Mouse (Mus musculus): ENCODE measurements around the gene Rab22a. TPM values are rescaled to one million over a fixed set of nuclear protein-coding genes. Genes with fewer than 3 reads are reported as not detected.

The Rab22a gene
- polyA plus RNA-seq, 2 experiments: 3.7 to 13.2 TPM

- Histone ChIP-seq H3K4me2 (ENCODE audit: low read depth) (peak overlapping the region; percentile 79), H3K4me1 (replicated peaks; ENCODE audit: control insufficient read depth in 2 of 2, insufficient read depth in 2 of 2, low read length in 1 of 2) (peaks cover 26 to 40% of the 10 kb centered on the region in 2 experiments), H3K27ac (peak overlapping the region; percentile 70), H3K36me3 (replicated peaks; ENCODE audit: control insufficient read depth, insufficient read depth, low read depth) (peaks cover 7% of the 10 kb centered on the region; the same call in 1 of the 2 replicates), H3K27me3 (ENCODE audit: control insufficient read depth, insufficient read depth, low read length) (no peaks in the 10 kb centered on the region), H3K9ac (replicated peaks) (peak overlapping the region; percentile 55), H3K9me3 (ENCODE audit: control insufficient read depth, low read length) (no peaks in the 10 kb centered on the region), H3K4me3 (ENCODE audit: insufficient read depth in 1 of 2, low read depth in 2 of 2, low read length in 2 of 2) (peak overlapping the region; percentile 70 to 77; a peak in 3 of 4 replicates)
- ATAC-seq (ENCODE audit: insufficient read depth) (no peak), DNase-seq (ENCODE audit: low read depth in 3 of 3, low spot score in 3 of 3) (no peak)
- 81% methylated on average over 4 of the region's 4 CpGs for whole genome bisulfite sequencing (ENCODE audit: insufficient replicate concordance)
- no peak for TF ChIP-seq EP300 (IDR thresholded peaks at IDR 0.05; ENCODE audit: low read depth)
- TF ChIP-seq CTCF (IDR thresholded peaks at IDR 0.05; ENCODE audit: low read depth): no peak
Measured at GRCm38 (mm10) chr2:173658517-173658916, 1.0 kb upstream of the Rab22a start.

GRCm38 (mm10) chr2:173659926-173660684 lies 545 bp downstream of the Rab22a start:
- peak overlapping the region; percentile 82 for H3K4me2 ChIP-seq (ENCODE audit: low read depth)
- peak overlapping the region; percentile 27; the same call in 1 of the 2 replicates for H3K27ac ChIP-seq
- H3K9ac ChIP-seq (replicated peaks): peak overlapping the region; percentile 75
- under 1% methylated on average over 49 of the region's 52 CpGs for WGBS (ENCODE audit: insufficient replicate concordance)
- H3K4me1 ChIP-seq (replicated peaks; ENCODE audit: control insufficient read depth in 2 of 2, insufficient read depth in 2 of 2, low read length in 1 of 2): peaks cover 32 to 42% of the 10 kb centered on the region in 2 experiments
- peak overlapping the region; percentile 85 to 86 for H3K4me3 ChIP-seq (ENCODE audit: insufficient read depth in 1 of 2, low read depth in 2 of 2, low read length in 2 of 2)
- TF ChIP-seq EP300 (IDR thresholded peaks at IDR 0.05; ENCODE audit: low read depth) (no peak), CTCF (IDR thresholded peaks at IDR 0.05; ENCODE audit: low read depth) (no peak)
- peaks cover 9% of the 10 kb centered on the region; the same call in 1 of the 2 replicates for H3K36me3 ChIP-seq (replicated peaks; ENCODE audit: control insufficient read depth, insufficient read depth, low read depth)
- no peaks in the 10 kb centered on the region for H3K9me3 ChIP-seq (ENCODE audit: control insufficient read depth, low read length)
- DNase-seq (ENCODE audit: low read depth in 3 of 3, low spot score in 3 of 3): peak in 1 of 3 experiments; percentile 14
- peak; percentile 53 for ATAC-seq (ENCODE audit: insufficient read depth)
- no peaks in the 10 kb centered on the region for H3K27me3 ChIP-seq (ENCODE audit: control insufficient read depth, insufficient read depth, low read length)

GRCm38 (mm10) chr2:173662255-173662950 lies 2.8 kb downstream of the Rab22a start:
- ATAC-seq (ENCODE audit: insufficient read depth): no peak
- WGBS (ENCODE audit: insufficient replicate concordance): 54% methylated on average over 9 of the region's 9 CpGs
- DNase-seq (ENCODE audit: low read depth in 3 of 3, low spot score in 3 of 3): no peak
- Histone ChIP-seq H3K27ac (no peak overlapping the region), H3K9me3 (ENCODE audit: control insufficient read depth, low read length) (no peaks in the 10 kb centered on the region), H3K4me2 (ENCODE audit: low read depth) (no peak overlapping the region), H3K4me3 (ENCODE audit: insufficient read depth in 1 of 2, low read depth in 2 of 2, low read length in 2 of 2) (no peak overlapping the region), H3K9ac (replicated peaks) (no peak overlapping the region), H3K27me3 (ENCODE audit: control insufficient read depth, insufficient read depth, low read length) (no peaks in the 10 kb centered on the region), H3K4me1 (replicated peaks; ENCODE audit: control insufficient read depth in 2 of 2, insufficient read depth in 2 of 2, low read length in 1 of 2) (peaks cover 27 to 45% of the 10 kb centered on the region in 2 experiments), H3K36me3 (replicated peaks; ENCODE audit: control insufficient read depth, insufficient read depth, low read depth) (peaks cover 12% of the 10 kb centered on the region)
- no peak for TF ChIP-seq CTCF (IDR thresholded peaks at IDR 0.05; ENCODE audit: low read depth)

- H3K36me3 ChIP-seq (replicated peaks; ENCODE audit: control insufficient read depth, insufficient read depth, low read depth): peaks cover 12% of the 10 kb centered on the region
- no peaks in the 10 kb centered on the region for H3K9me3 ChIP-seq (ENCODE audit: control insufficient read depth, low read length)
- no peak for ATAC-seq (ENCODE audit: insufficient read depth)
- H3K4me3 ChIP-seq (ENCODE audit: insufficient read depth in 1 of 2, low read depth in 2 of 2, low read length in 2 of 2): no peak overlapping the region
- H3K27me3 ChIP-seq (ENCODE audit: control insufficient read depth, insufficient read depth, low read length): no peaks in the 10 kb centered on the region
- H3K4me1 ChIP-seq (replicated peaks; ENCODE audit: control insufficient read depth in 2 of 2, insufficient read depth in 2 of 2, low read length in 1 of 2): peaks cover 11 to 28% of the 10 kb centered on the region in 2 experiments
- no peak for TF ChIP-seq CTCF (IDR thresholded peaks at IDR 0.05; ENCODE audit: low read depth)
- no peak for TF ChIP-seq EP300 (IDR thresholded peaks at IDR 0.05; ENCODE audit: low read depth)
- DNase-seq (ENCODE audit: low read depth in 3 of 3, low spot score in 3 of 3): no peak
- no peak overlapping the region for H3K27ac ChIP-seq
- H3K9ac ChIP-seq (replicated peaks): no peak overlapping the region
- WGBS (ENCODE audit: insufficient replicate concordance): 77% methylated on average over 4 of the region's 4 CpGs
- H3K4me2 ChIP-seq (ENCODE audit: low read depth): no peak overlapping the region
Measured at GRCm38 (mm10) chr2:173664736-173665135, 5.2 kb downstream of the Rab22a start.

- H3K9me3 ChIP-seq (ENCODE audit: control insufficient read depth, low read length): no peaks in the 10 kb centered on the region
- H3K27me3 ChIP-seq (ENCODE audit: control insufficient read depth, insufficient read depth, low read length): no peaks in the 10 kb centered on the region
- H3K4me2 ChIP-seq (ENCODE audit: low read depth): no peak overlapping the region
- TF ChIP-seq EP300 (IDR thresholded peaks at IDR 0.05; ENCODE audit: low read depth) (peak; percentile 45; the same call in 1 of the 2 replicates), CTCF (IDR thresholded peaks at IDR 0.05; ENCODE audit: low read depth) (no peak)
- 21% methylated on average over 2 of the region's 2 CpGs for WGBS (ENCODE audit: insufficient replicate concordance)
- peak; percentile 72 for ATAC-seq (ENCODE audit: insufficient read depth)
- peaks cover 11 to 28% of the 10 kb centered on the region in 2 experiments for H3K4me1 ChIP-seq (replicated peaks; ENCODE audit: control insufficient read depth in 2 of 2, insufficient read depth in 2 of 2, low read length in 1 of 2)
- DNase-seq (ENCODE audit: low read depth in 3 of 3, low spot score in 3 of 3): no peak
- no peak overlapping the region for H3K27ac ChIP-seq
- H3K4me3 ChIP-seq (ENCODE audit: insufficient read depth in 1 of 2, low read depth in 2 of 2, low read length in 2 of 2): no peak overlapping the region
- peaks cover 12% of the 10 kb centered on the region for H3K36me3 ChIP-seq (replicated peaks; ENCODE audit: control insufficient read depth, insufficient read depth, low read depth)
- H3K9ac ChIP-seq (replicated peaks): no peak overlapping the region
Measured at GRCm38 (mm10) chr2:173665271-173665670, 5.7 kb downstream of the Rab22a start.
